Mouse (Mus musculus) splenic B cell, adult 2 months (primary cell): ENCODE data around the gene Supt20.

ENCODE experiments used
- DNase-seq: peaks from one replicate; pipeline ENCODE4 v3.0.0-alpha.2; 2011; ENCODE audit warnings: low read depth, low spot score
- H3K27me3 ChIP-seq: 2 replicates; pipeline ENCODE4 v1.6.1; 2012; ENCODE audit warnings: mild to moderate bottlenecking, low read length, moderate library complexity, mixed read lengths; ENCODE audit not compliant: control insufficient read depth, poor library complexity, insufficient read depth, severe bottlenecking
- H3K36me3 ChIP-seq: 2 replicates; pipeline ENCODE4 v1.6.1; 2012; ENCODE audit warnings: mild to moderate bottlenecking, low read length, moderate library complexity, mixed read lengths; ENCODE audit not compliant: control insufficient read depth, poor library complexity, insufficient read depth, severe bottlenecking

Gene Supt20

GRCm38 (mm10) chr3:54692202-54693055 is at the start of gene Supt20:
TSS of gene Supt20 (plus strand) at chr3:54692807.
- H3K36me3 ChIP-seq, result peaks cover 9% of the 10 kb centered on the region; the same call in 1 of the 2 replicates
- peak; percentile 96 for DNase-seq
- H3K27me3 ChIP-seq, result no peaks in the 10 kb centered on the region

- Histone ChIP-seq H3K36me3 (no peaks in the 10 kb centered on the region), H3K27me3 (no peaks in the 10 kb centered on the region)
- DNase-seq, result no peak
These were observed 49.8 kb upstream of the Supt20 start for GRCm38 (mm10) chr3:54642851-54643250.

GRCm38 (mm10) chr3:54647583-54647982 is 45.0 kb upstream of the Supt20 start:
- no peaks in the 10 kb centered on the region for H3K36me3 ChIP-seq
- DNase-seq, result no peak
- no peaks in the 10 kb centered on the region for H3K27me3 ChIP-seq

GRCm38 (mm10) chr3:54651576-54651975 is 41.0 kb upstream of the Supt20 start:
- no peak for DNase-seq
- Histone ChIP-seq H3K36me3 (no peaks in the 10 kb centered on the region), H3K27me3 (no peaks in the 10 kb centered on the region)

- no peaks in the 10 kb centered on the region for H3K27me3 ChIP-seq
- H3K36me3 ChIP-seq, result no peaks in the 10 kb centered on the region
- DNase-seq, result no peak
These were observed 38.4 kb upstream of the Supt20 start for GRCm38 (mm10) chr3:54654169-54654568.

- DNase-seq, result no peak
- no peaks in the 10 kb centered on the region for H3K27me3 ChIP-seq
- no peaks in the 10 kb centered on the region for H3K36me3 ChIP-seq
These were observed 35.5 kb upstream of the Supt20 start for GRCm38 (mm10) chr3:54657090-54657489.

- DNase-seq, result no peak
- Histone ChIP-seq H3K36me3 (no peaks in the 10 kb centered on the region), H3K27me3 (no peaks in the 10 kb centered on the region)
These were observed 34.5 kb upstream of the Supt20 start for GRCm38 (mm10) chr3:54657888-54658626.

- H3K36me3 ChIP-seq, result no peaks in the 10 kb centered on the region
- DNase-seq, result no peak
- H3K27me3 ChIP-seq, result no peaks in the 10 kb centered on the region
These were observed 32.9 kb upstream of the Supt20 start for GRCm38 (mm10) chr3:54659736-54660135.

GRCm38 (mm10) chr3:54662411-54662810 is 30.2 kb upstream of the Supt20 start:
- DNase-seq, result peak; percentile 17
- Histone ChIP-seq H3K36me3 (no peaks in the 10 kb centered on the region), H3K27me3 (no peaks in the 10 kb centered on the region)

- H3K27me3 ChIP-seq, result no peaks in the 10 kb centered on the region
- no peaks in the 10 kb centered on the region for H3K36me3 ChIP-seq
- no peak for DNase-seq
These were observed 24.5 kb upstream of the Supt20 start for GRCm38 (mm10) chr3:54668141-54668540.

GRCm38 (mm10) chr3:54668722-54669121 is 23.9 kb upstream of the Supt20 start:
- Histone ChIP-seq H3K27me3 (no peaks in the 10 kb centered on the region), H3K36me3 (no peaks in the 10 kb centered on the region)
- DNase-seq, result no peak

GRCm38 (mm10) chr3:54669559-54669958 is 23.0 kb upstream of the Supt20 start:
- H3K27me3 ChIP-seq, result no peaks in the 10 kb centered on the region
- peak; percentile 18 for DNase-seq

GRCm38 (mm10) chr3:54672111-54672510 is 20.5 kb upstream of the Supt20 start:
- Histone ChIP-seq H3K36me3 (no peaks in the 10 kb centered on the region), H3K27me3 (no peaks in the 10 kb centered on the region; the same call in 1 of the 2 replicates)
- no peak for DNase-seq

More at GRCm38 (mm10) chr3:54669559-54669958, 23.0 kb upstream of the Supt20 start:
- H3K36me3 ChIP-seq, result no peaks in the 10 kb centered on the region

GRCm38 (mm10) chr3:54672557-54673529 is 19.8 kb upstream of the Supt20 start:
- no peaks in the 10 kb centered on the region; the same call in 1 of the 2 replicates for H3K27me3 ChIP-seq
- H3K36me3 ChIP-seq, result no peaks in the 10 kb centered on the region
- DNase-seq, result peak; percentile 59
